Mouse (Mus musculus) lung, adult 2 months (tissue): ENCODE data around the gene A630076J17Rik.

ENCODE experiments used
- CTCF ChIP-seq: fragments of 200-500 bp; IDR thresholded peaks from 2 replicates; pipeline ENCODE4 v1.5.1; 2011; ENCODE audit warnings: mild to moderate bottlenecking, low read length, control low read depth; ENCODE audit not compliant: insufficient read depth
- POLR2A ChIP-seq: fragments of 200-500 bp; IDR thresholded peaks from 2 replicates; pipeline ENCODE4 v1.6.1; 2011; ENCODE audit warnings: low read depth, mild to moderate bottlenecking, control low read depth, low read length, borderline replicate concordance; ENCODE audit errors: extremely low read depth

- TF ChIP-seq POLR2A = no peak
- TF ChIP-seq CTCF = no peak
These were observed 43.4 kb upstream of the A630076J17Rik start for GRCm38 (mm10) chr3:107187022-107187421.
